Mouse (Mus musculus) midbrain, embryonic 14.5 days (tissue): Measurements from ENCODE around the gene Glb1l. TPM values are rescaled to one million over a fixed set of nuclear protein-coding genes. Genes with fewer than 3 reads are reported as not detected.

Source experiments
- ATAC-seq: fragments of 200-750 bp; cut with Nextera tagmentation; 2 replicates; pipeline ENCODE4 v1.8.0; 2017; ENCODE audit warnings: moderate number of reproducible peaks, moderate library complexity; ENCODE audit not compliant: low FRiP score, low TSS enrichment
- DNase-seq: peaks from one replicate; pipeline ENCODE4 v3.0.0-alpha.2; 2015
- H3K27ac ChIP-seq: fragments of 300-500 bp; sonication (generic); replicated peaks from 2 replicates; pipeline ENCODE4 v1.5.1; 2014; ENCODE audit warnings: mild to moderate bottlenecking, low read depth, low read length, moderate library complexity
- H3K27me3 ChIP-seq: fragments of 300-500 bp; sonication (generic); 2 replicates; pipeline ENCODE4 v1.6.1; 2014; ENCODE audit warnings: low read length, control low read depth, mixed read lengths; ENCODE audit not compliant: control insufficient read depth, insufficient read depth
- H3K36me3 ChIP-seq: fragments of 300-500 bp; sonication (generic); 2 replicates; pipeline ENCODE4 v1.6.1; 2014; ENCODE audit warnings: low read length, control low read depth; ENCODE audit not compliant: control insufficient read depth, insufficient read depth
- H3K4me1 ChIP-seq: fragments of 300-500 bp; sonication (generic); 2 replicates; pipeline ENCODE4 v1.6.1; 2014; ENCODE audit warnings: mild to moderate bottlenecking, antibody characterized with exemption, low read length, control low read depth; ENCODE audit not compliant: control insufficient read depth, insufficient read depth
- H3K4me2 ChIP-seq: fragments of 300-500 bp; sonication (generic); 2 replicates; pipeline ENCODE4 v1.6.1; 2014; ENCODE audit warnings: mild to moderate bottlenecking, low read length, moderate library complexity
- H3K4me3 ChIP-seq: fragments of 300-500 bp; sonication (generic); replicated peaks from 2 replicates; pipeline ENCODE4 v1.5.1; 2014; ENCODE audit warnings: low read depth, low read length
- H3K9ac ChIP-seq: fragments of 300-500 bp; sonication (generic); replicated peaks from 2 replicates; pipeline ENCODE4 v1.6.1; 2014; ENCODE audit warnings: mild to moderate bottlenecking, low read length, moderate library complexity
- H3K9me3 ChIP-seq: fragments of 300-500 bp; sonication (generic); 2 replicates; pipeline ENCODE4 v1.6.1; 2016; ENCODE audit warnings: low read length, control low read depth, mixed read lengths; ENCODE audit not compliant: control insufficient read depth
- whole genome bisulfite sequencing: fragments of 180-500 bp; shearing (Covaris S2); extraction: QIAGEN DNeasy Blood & Tissue Kit; methylation state at CpG from one replicate; pipeline ENCODE4 v1.1.7; 2014; 5-methylcytosine and 5-hydroxymethylcytosine counted together
- polyA plus RNA-seq: library from polyadenylated mRNA; unstranded; fragments of >200 nt; fragmentation: Nextera tagmentation; extraction: Ambion mirVana; gene quantifications from 2 replicates; pipeline ENCODE4 v1.2.1, GENCODE M21; 2014

Gene Glb1l
- polyA plus RNA-seq, 1 experiment from 2014 or later, result 24.2 TPM

- no peak for DNase-seq
- Histone ChIP-seq H3K4me1 (no peaks in the 10 kb centered on the region), H3K36me3 (peaks cover 45% of the 10 kb centered on the region), H3K4me3 (no peak overlapping the region), H3K9me3 (no peaks in the 10 kb centered on the region), H3K4me2 (no peak overlapping the region), H3K27me3 (no peaks in the 10 kb centered on the region), H3K27ac (no peak overlapping the region), H3K9ac (no peak overlapping the region)
- 79% methylated on average over 1 of the region's 1 CpGs for WGBS
- no peak for ATAC-seq
These were observed 9.4 kb downstream of the Glb1l start for GRCm38 (mm10) chr1:75201236-75201635.

GRCm38 (mm10) chr1:75192452-75192851 is 18.2 kb downstream of the Glb1l start:
- peaks cover 38% of the 10 kb centered on the region for H3K36me3 ChIP-seq
- H3K27ac ChIP-seq, result peak overlapping the region; percentile 83
- WGBS, result under 1% methylated on average over 19 of the region's 19 CpGs
- peaks cover 19% of the 10 kb centered on the region for H3K4me1 ChIP-seq
- H3K9me3 ChIP-seq, result no peaks in the 10 kb centered on the region
- peak overlapping the region; percentile 80 for H3K4me2 ChIP-seq
- peak overlapping the region; percentile 62 for H3K9ac ChIP-seq
- peak; percentile 22; the same call in 1 of the 2 replicates for ATAC-seq
- DNase-seq, result no peak
- no peaks in the 10 kb centered on the region for H3K27me3 ChIP-seq
- H3K4me3 ChIP-seq, result peak overlapping the region; percentile 71

DNA sequence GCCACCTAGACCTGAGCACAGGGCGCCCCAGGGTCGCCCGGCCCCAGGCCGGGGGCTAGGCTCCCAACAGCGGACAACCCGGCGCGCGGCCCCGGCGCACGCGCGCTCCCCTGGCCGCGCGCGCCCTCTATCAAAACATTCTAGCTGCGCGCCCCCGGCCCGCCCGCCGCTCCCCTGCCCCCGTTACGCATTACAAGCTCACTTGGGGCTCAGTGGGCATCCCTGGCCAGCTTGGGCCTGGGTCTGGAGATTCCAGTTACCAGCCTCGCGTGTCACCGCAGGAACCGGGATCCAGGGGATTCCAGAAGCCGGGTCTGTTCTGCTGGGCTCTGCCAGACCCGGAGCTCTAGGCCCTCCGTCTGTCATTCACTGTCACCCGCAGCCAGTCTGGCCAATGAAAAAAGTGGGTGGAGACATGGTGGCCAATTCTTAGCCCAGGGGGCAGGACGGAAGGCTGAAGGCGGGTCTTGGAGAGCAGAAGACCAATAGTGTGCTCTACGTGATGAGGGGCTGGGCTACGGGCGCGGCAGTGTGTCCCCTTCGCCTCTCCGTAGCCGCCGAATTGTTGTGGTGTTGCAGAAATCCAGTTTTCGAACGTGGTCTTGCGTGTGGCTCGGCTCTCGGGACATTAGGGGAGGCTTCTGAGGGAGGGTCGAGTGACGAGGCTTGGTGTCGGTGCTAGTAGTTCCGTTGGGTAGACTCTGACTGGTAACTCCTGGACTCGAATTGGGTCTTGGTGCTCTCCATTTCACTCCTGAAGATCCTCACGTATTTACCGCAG is 18.8 kb downstream of the Glb1l start, which contains the start of the genes Ankzf1 and Atg9a:
Gene Ankzf1 (plus strand): TSS at position 530 of the 781 bp plus-strand sequence.
Gene Atg9a (minus strand): TSS at position 575 of the 781 bp plus-strand sequence.
- Histone ChIP-seq H3K27me3 (no peaks in the 10 kb centered on the region), H3K9ac (peak within 1 kb of the TSS; percentile 84), H3K27ac (peak within 1 kb of the TSS; percentile 95), H3K4me1 (peaks cover 19% of the 10 kb centered on the region), H3K4me3 (peak within 1 kb of the TSS; percentile 71), H3K4me2 (peak within 1 kb of the TSS; percentile 80), H3K36me3 (peaks cover 38% of the 10 kb centered on the region), H3K9me3 (no peaks in the 10 kb centered on the region)
- WGBS, result under 1% methylated on average over 56 of the region's 56 CpGs
- ATAC-seq (peak; percentile 99), DNase-seq (peak; percentile 97)

DNA sequence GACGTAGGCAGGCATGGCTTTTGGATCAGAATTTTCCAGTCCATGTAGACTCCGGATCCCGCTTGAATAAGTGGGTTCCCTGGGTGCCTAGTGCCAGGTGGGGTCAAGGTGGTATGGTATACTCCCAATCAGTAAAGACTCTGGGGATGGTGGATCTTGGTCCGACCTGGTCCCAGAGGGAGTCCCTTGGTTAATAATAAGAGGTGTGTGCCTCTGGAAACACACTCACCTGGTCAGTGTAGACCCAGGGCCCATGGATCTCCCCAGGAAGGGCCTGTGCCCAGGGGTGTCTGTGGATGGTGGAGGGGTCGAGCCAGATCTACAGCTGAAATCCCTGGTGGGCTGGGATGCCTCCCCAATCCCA is 19.4 kb downstream of the Glb1l start:
- Histone ChIP-seq H3K4me1 (peaks cover 19% of the 10 kb centered on the region), H3K27ac (peak overlapping the region; percentile 95), H3K9ac (peak overlapping the region; percentile 84), H3K4me3 (peak overlapping the region; percentile 71), H3K4me2 (peak overlapping the region; percentile 80), H3K27me3 (no peaks in the 10 kb centered on the region), H3K36me3 (peaks cover 38% of the 10 kb centered on the region), H3K9me3 (no peaks in the 10 kb centered on the region)
- DNase-seq (no peak), ATAC-seq (no peak)
- 42% methylated on average over 5 of the region's 5 CpGs for WGBS

DNA sequence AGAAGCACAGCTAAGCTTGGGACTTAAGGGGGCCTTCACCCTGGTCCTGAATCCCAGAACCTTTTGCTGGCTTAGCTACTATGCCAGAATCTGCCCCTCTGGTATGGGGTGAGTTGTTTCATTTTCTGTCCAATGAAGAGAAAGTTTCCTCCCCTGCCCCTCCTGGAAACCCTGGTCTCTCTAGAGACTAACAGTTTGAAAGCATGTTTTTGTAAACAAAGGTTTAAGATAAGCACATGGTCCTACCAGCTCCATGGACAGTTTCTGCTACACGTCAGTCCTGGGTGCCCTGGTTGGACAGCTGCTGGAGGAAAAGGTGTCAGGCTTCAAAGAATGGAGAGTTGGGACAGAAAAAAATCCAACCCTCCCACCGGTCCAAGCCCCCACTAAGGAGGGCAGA is 20.0 kb downstream of the Glb1l start:
- peaks cover 19% of the 10 kb centered on the region for H3K4me1 ChIP-seq
- DNase-seq, result no peak
- H3K36me3 ChIP-seq, result peaks cover 38% of the 10 kb centered on the region
- no peak overlapping the region for H3K9ac ChIP-seq
- ATAC-seq, result no peak
- H3K27ac ChIP-seq, result no peak overlapping the region
- 0 out of 2 replicates have a peak overlapping the region, but pooled peaks have one; percentile 71 for H3K4me3 ChIP-seq
- H3K9me3 ChIP-seq, result no peaks in the 10 kb centered on the region
- WGBS, result 88% methylated on average over 2 of the region's 2 CpGs
- H3K27me3 ChIP-seq, result no peaks in the 10 kb centered on the region
- peak overlapping the region; percentile 80 for H3K4me2 ChIP-seq

- Histone ChIP-seq H3K27ac (no peak overlapping the region), H3K9me3 (no peaks in the 10 kb centered on the region), H3K27me3 (no peaks in the 10 kb centered on the region), H3K9ac (no peak overlapping the region), H3K36me3 (peaks cover 56% of the 10 kb centered on the region), H3K4me1 (peaks cover 13% of the 10 kb centered on the region), H3K4me3 (no peak overlapping the region), H3K4me2 (no peak overlapping the region)
- WGBS, result 80% methylated on average over 2 of the region's 2 CpGs
- ATAC-seq (no peak), DNase-seq (no peak)
These were observed 22.6 kb downstream of the Glb1l start for GRCm38 (mm10) chr1:75187914-75188483.

DNA sequence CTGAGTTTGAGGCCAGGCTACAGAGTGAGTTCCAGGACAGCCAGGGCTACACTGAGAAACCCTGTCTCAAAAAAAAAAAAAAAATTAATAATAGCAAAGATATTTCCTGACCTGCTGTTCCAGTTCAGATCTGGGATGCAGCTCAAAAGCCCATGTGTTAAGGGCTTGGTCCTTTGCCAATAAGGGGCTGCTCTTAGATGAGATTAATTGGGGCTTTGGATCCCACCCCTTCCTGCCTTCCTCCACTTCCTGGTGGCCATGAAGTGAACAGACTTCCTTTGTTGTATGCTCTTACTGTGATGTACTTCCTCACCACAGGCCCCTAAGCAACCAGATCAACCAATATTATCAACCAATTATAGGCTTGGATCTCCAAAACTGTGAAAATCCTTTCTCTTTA is 23.5 kb downstream of the Glb1l start:
- H3K27ac ChIP-seq, result no peak overlapping the region
- DNase-seq, result no peak
- no peak overlapping the region for H3K9ac ChIP-seq
- H3K4me3 ChIP-seq, result no peak overlapping the region
- H3K4me1 ChIP-seq, result peaks cover 8% of the 10 kb centered on the region
- ATAC-seq, result no peak
- H3K36me3 ChIP-seq, result peaks cover 65% of the 10 kb centered on the region
- no peaks in the 10 kb centered on the region for H3K27me3 ChIP-seq
- no peak overlapping the region for H3K4me2 ChIP-seq
- H3K9me3 ChIP-seq, result no peaks in the 10 kb centered on the region

GRCm38 (mm10) chr1:75185495-75185894 is 25.1 kb downstream of the Glb1l start:
- no peaks in the 10 kb centered on the region for H3K9me3 ChIP-seq
- no peaks in the 10 kb centered on the region for H3K27me3 ChIP-seq
- peaks cover 72% of the 10 kb centered on the region for H3K36me3 ChIP-seq
- no peak overlapping the region for H3K27ac ChIP-seq
- ATAC-seq (no peak), DNase-seq (no peak)
- 92% methylated on average over 11 of the region's 11 CpGs for WGBS
- H3K4me2 ChIP-seq, result no peak overlapping the region
- no peak overlapping the region for H3K4me3 ChIP-seq
- no peak overlapping the region for H3K9ac ChIP-seq
- H3K4me1 ChIP-seq, result no peaks in the 10 kb centered on the region; the same call in 1 of the 2 replicates

DNA sequence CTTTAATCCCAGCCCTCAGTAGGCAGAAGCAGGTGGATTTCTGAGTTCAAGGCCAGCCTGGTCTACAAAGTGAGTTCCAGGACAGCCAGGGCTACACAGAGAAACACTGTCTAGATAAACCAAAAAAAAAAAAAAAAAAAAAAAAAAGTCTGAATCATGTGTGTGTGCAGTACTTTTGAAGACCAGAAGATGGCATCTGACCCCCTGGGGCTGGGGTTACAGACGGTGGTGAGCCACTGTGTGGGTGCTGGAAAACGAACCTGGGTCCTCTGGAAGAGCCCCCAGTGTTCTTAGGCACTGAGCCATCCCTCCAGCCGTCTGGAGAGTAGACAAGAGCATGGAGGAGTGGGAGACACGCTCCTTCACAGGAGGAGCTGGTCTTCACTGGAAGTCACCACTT is 28.5 kb downstream of the Glb1l start:
- Histone ChIP-seq H3K4me2 (no peak overlapping the region), H3K9me3 (no peaks in the 10 kb centered on the region), H3K9ac (no peak overlapping the region), H3K27ac (no peak overlapping the region), H3K27me3 (no peaks in the 10 kb centered on the region), H3K36me3 (peaks cover 62% of the 10 kb centered on the region), H3K4me1 (peaks cover 16% of the 10 kb centered on the region), H3K4me3 (no peak overlapping the region)
- 75% methylated on average over 4 of the region's 4 CpGs for WGBS
- DNase-seq, result no peak
- no peak for ATAC-seq
